Mouse (Mus musculus) liver, embryonic 12.5 days (tissue): Measurements from ENCODE around the gene Cemip2. TPM values are rescaled to one million over a fixed set of nuclear protein-coding genes. Genes with fewer than 3 reads are reported as not detected.
A peak's percentile ranks its signal among the peaks of the same experiment; 100 is the strongest.

Experiments
- ATAC-seq: fragments of 200-750 bp; cut with Nextera tagmentation; 2 replicates; pipeline ENCODE4 v1.8.0; 2017; ENCODE audit warnings: moderate number of reproducible peaks, mild to moderate bottlenecking, moderate library complexity
- H3K27ac ChIP-seq: fragments of 300-500 bp; sonication (generic); 2 replicates; pipeline ENCODE4 v1.5.1; 2016; ENCODE audit warnings: mild to moderate bottlenecking
- H3K27me3 ChIP-seq: fragments of 300-500 bp; sonication (generic); replicated peaks from 2 replicates; pipeline ENCODE4 v1.6.1; 2016; ENCODE audit warnings: mild to moderate bottlenecking, moderate library complexity
- H3K36me3 ChIP-seq: fragments of 300-500 bp; sonication (generic); 2 replicates; pipeline ENCODE4 v1.6.1; 2016; ENCODE audit warnings: mild to moderate bottlenecking, moderate library complexity
- H3K4me1 ChIP-seq: fragments of 300-500 bp; sonication (generic); 2 replicates; pipeline ENCODE4 v1.6.1; 2016
- H3K4me2 ChIP-seq: fragments of 300-500 bp; sonication (generic); 2 replicates; pipeline ENCODE4 v1.6.1; 2016; ENCODE audit warnings: mild to moderate bottlenecking, moderate library complexity
- H3K4me3 ChIP-seq: fragments of 300-500 bp; sonication (generic); 2 replicates; pipeline ENCODE4 v1.5.1; 2016; ENCODE audit warnings: mild to moderate bottlenecking, moderate library complexity
- H3K9ac ChIP-seq: fragments of 300-500 bp; sonication (generic); 2 replicates; pipeline ENCODE4 v1.6.1; 2016; ENCODE audit warnings: mild to moderate bottlenecking, moderate library complexity
- H3K9me3 ChIP-seq: fragments of 300-500 bp; sonication (generic); replicated peaks from 2 replicates; pipeline ENCODE4 v1.6.1; 2016; ENCODE audit warnings: mild to moderate bottlenecking, moderate library complexity
- WGBS: fragments of 180-500 bp; shearing (Covaris S2); methylation state at CpG from one replicate; pipeline ENCODE4 v1.1.7; 2016; ENCODE audit not compliant: insufficient replicate concordance; 5-methylcytosine and 5-hydroxymethylcytosine counted together
- polyA plus RNA-seq: library from polyadenylated mRNA; unstranded; fragments of >200 nt; fragmentation: Nextera tagmentation; extraction: Ambion mirVana; gene quantifications from 2 replicates; pipeline ENCODE4 v1.2.1, GENCODE M21; 2016

Cemip2 gene
- polyA plus RNA-seq, 1 experiment from 2014 or later: 13.7 TPM

DNA sequence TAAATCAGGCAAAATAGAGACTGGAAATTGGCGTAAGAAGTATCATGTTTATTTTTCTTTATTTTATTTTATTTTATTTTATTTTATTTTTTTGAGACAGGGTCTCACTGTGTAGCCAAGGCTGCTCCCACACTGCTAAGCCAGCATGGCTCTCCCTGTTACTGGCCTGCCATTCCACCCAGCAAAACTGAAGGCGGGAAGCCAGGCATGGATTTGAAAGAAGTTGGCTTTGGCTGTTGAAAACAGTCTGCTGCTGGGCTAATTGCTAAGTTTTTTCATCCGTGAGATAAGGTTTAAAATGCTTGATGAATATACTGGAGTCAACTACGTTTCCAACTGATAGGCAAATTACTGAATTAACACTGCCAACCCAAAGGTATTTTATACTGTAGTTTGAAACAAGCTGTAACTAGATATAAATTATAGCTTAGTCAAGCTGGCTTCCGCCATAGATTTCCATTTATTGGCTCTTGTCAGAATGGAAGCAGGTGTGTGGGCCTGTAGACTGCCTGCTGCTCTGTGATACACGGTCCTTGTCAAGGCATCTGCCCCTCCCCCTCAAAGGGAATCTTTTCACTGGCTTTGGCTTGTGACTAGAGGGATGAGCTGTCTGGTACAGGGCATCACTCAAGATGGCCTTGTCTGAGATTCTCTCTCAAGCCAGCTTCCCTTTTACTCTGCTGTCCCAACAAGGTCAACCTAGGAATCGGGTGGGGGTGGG, 3.1 kb downstream of the Cemip2 start:
- ATAC-seq: no peak
- Histone ChIP-seq H3K9me3 (no peaks in the 10 kb centered on the region), H3K27me3 (peaks cover 17% of the 10 kb centered on the region), H3K36me3 (no peaks in the 10 kb centered on the region), H3K9ac (no peak overlapping the region), H3K4me2 (peak overlapping the region; percentile 3; the same call in 1 of the 2 replicates), H3K27ac (no peak overlapping the region), H3K4me1 (peaks cover 40% of the 10 kb centered on the region), H3K4me3 (no peak overlapping the region)
- 58% methylated on average over 7 of the region's 7 CpGs for WGBS

DNA sequence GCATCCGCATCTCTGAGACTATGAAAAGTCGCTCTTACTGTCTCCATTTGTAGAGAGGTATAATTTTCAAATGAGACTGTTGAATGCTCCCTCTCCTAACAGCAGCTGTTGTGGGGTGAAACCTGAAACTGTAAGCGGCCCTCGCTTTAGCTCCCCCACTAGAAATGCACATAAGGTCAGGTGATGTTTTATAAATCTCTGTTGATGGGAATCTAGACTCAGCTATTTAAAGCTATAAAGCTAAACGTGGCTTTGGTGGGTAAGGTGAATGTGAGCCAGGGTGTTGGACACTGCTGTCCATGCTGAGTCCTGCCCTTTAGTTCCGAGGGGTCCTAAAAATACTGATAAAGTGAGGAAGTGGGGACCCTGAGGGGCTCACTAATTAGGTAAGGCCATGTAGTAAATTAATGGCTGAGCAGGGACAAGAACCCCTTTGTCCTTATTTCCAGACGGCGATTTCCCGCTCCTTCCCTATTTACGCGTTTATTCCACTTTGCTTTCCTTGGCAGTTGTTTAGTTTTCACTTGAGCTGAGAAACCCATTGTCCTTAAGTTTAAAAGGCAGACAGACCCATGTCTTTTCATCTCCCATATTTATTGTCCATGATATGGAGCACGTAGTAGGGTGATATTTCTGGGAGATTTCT, 3.8 kb downstream of the Cemip2 start:
- H3K4me1 ChIP-seq: peaks cover 40% of the 10 kb centered on the region
- 0 out of 2 replicates have a peak overlapping the region, but pooled peaks have one; percentile 3 for H3K4me2 ChIP-seq
- no peak overlapping the region for H3K27ac ChIP-seq
- H3K9ac ChIP-seq: no peak overlapping the region
- WGBS: 75% methylated on average over 12 of the region's 12 CpGs
- ATAC-seq: no peak
- H3K36me3 ChIP-seq: no peaks in the 10 kb centered on the region
- no peaks in the 10 kb centered on the region for H3K9me3 ChIP-seq
- H3K27me3 ChIP-seq: peaks cover 17% of the 10 kb centered on the region
- no peak overlapping the region for H3K4me3 ChIP-seq

DNA sequence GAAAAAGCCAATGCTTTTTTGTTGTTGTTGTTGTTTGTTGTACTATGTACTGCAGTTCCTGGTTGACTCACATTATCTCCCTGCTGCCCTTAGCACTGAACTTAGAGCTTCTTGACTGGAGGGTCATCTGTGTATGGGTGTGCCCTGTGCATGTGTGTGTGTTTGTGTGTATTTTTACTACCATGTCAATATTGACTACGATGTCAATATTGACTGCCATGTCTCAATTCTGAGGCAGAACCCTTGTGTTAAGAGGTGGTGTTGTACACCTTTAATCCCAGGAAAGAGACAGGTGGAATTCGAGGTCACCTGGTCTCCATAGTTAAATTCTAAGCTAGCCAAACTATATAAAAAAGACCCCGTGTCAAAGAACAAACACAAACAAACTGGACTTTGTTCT, 5.6 kb downstream of the Cemip2 start:
- 0 out of 2 replicates have a peak, but pooled peaks have one; percentile 16 for ATAC-seq
- no peaks in the 10 kb centered on the region for H3K36me3 ChIP-seq
- no peak overlapping the region for H3K9ac ChIP-seq
- no peak overlapping the region for H3K4me2 ChIP-seq
- WGBS: 59% methylated on average over 3 of the region's 3 CpGs
- no peak overlapping the region for H3K27ac ChIP-seq
- H3K4me3 ChIP-seq: no peak overlapping the region
- H3K27me3 ChIP-seq: peaks cover 16% of the 10 kb centered on the region
- no peaks in the 10 kb centered on the region for H3K9me3 ChIP-seq
- H3K4me1 ChIP-seq: peaks cover 30% of the 10 kb centered on the region

DNA sequence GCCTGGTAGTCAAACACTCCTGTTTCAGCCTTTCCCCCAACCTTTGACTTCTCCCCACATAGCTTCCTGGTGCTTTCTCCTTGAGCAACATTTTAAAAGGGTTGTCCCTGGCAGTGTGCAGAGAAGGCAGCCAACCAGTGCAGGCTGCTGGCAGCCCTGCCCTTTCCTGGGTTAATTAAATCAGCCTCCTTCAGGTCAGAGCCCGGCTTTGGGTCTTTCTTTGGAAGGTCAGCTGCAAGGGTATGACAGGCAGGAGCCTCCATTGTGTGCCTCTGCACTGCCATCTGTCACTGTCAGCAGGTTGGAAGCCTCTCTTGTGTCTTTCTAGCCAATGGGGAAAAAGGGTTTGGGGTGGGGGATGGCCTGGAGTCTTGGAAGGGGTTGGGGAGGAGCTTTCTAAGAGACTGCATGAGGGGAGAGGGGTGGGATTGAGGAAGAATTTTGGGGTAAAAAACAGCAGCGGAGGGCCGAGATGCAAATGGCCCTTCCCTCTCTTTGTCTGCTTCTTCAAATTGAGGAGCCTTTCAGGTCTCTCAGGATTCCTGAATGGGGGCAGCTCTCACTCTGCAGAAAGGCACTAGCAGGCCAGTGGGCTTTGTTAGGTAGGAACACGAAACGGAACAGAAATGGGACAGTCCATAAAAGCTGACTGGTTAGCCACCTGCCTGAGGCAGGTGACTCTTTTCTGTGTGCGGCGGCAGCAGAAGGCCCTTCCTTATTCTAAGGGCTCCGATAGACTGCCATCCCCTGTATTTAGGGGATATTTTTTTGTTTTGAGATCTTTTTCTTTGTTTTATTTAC, 6.4 kb downstream of the Cemip2 start:
- Histone ChIP-seq H3K4me3 (no peak overlapping the region), H3K9me3 (no peaks in the 10 kb centered on the region), H3K4me2 (no peak overlapping the region; the same call in 1 of the 2 replicates), H3K36me3 (no peaks in the 10 kb centered on the region), H3K27me3 (peaks cover 8% of the 10 kb centered on the region), H3K4me1 (peaks cover 22% of the 10 kb centered on the region), H3K27ac (no peak overlapping the region), H3K9ac (no peak overlapping the region)
- no peak for ATAC-seq
- 38% methylated on average over 8 of the region's 8 CpGs for WGBS

DNA sequence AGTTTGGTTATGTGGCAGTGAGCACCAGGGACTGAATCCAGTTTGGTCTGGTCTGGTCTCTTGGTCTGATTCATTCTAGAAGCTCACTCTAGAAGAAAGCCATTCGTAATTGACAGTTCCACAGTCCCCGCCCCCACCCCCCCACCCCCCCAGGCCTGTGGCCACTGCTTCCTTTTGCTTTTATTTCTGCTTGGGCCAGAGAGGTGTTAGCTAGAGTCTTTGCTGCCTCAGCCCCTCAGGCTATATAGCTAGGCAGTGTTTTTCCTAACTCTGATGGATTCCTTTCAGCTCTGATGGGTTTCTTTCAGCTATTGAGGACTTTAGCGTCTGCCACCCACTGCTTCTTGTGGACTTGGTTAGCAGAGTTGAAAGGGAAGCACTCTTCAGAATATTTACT, 7.0 kb downstream of the Cemip2 start:
- peaks cover 2% of the 10 kb centered on the region for H3K27me3 ChIP-seq
- no peak overlapping the region for H3K4me3 ChIP-seq
- H3K4me2 ChIP-seq: no peak overlapping the region
- 33% methylated on average over 3 of the region's 3 CpGs for whole genome bisulfite sequencing
- peaks cover 21% of the 10 kb centered on the region for H3K4me1 ChIP-seq
- ATAC-seq: no peak
- no peak overlapping the region for H3K27ac ChIP-seq
- H3K9me3 ChIP-seq: no peaks in the 10 kb centered on the region
- H3K36me3 ChIP-seq: no peaks in the 10 kb centered on the region
- H3K9ac ChIP-seq: no peak overlapping the region

DNA sequence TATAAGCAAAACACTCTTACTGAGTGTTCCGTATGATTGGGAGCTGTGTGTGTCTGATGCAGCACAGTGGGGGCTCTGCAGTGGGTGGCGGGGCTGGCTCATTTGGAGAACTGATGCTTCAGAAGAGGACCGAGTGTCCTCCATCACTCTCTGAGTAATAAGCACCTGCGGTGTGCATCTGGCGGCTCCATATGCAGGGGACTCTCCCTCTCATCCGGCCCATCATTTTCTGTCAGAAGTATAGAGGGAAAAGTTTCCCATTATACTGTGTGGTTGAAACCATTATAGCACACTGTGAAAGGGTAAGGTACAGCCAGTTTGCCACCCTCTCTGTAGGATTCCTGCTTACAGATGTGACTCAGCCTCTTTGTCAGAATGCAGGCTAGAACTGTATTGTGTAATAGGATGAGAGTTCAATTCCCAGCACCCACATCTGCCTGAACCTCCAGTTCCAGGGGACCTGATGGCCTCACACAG, 8.9 kb downstream of the Cemip2 start:
- H3K4me2 ChIP-seq: no peak overlapping the region
- WGBS: 82% methylated on average over 6 of the region's 6 CpGs
- no peak overlapping the region for H3K27ac ChIP-seq
- no peaks in the 10 kb centered on the region for H3K27me3 ChIP-seq
- H3K36me3 ChIP-seq: no peaks in the 10 kb centered on the region
- ATAC-seq: no peak
- no peaks in the 10 kb centered on the region for H3K9me3 ChIP-seq
- H3K9ac ChIP-seq: no peak overlapping the region
- H3K4me1 ChIP-seq: peaks cover 21% of the 10 kb centered on the region
- no peak overlapping the region for H3K4me3 ChIP-seq

DNA sequence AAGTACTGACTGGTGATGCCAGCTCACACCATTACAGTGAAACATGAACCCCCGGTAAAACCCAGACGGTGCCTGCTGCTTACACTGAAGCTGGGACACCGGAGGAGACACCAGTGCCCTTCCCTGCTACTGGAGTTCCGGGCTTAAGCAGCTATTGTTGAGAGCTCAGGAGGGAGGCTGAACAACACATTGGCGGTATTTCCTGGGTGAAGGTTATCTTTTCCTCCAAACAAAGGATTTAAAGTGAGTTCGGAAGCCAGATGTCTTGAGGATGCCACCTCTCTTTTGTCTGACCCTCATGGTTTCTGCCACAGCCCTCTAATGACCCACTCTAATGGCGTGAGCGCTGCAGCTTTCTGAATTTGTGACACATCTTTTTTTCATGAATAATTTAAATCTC, 10.9 kb downstream of the Cemip2 start:
- Histone ChIP-seq H3K4me3 (no peak overlapping the region), H3K9me3 (no peaks in the 10 kb centered on the region), H3K9ac (no peak overlapping the region), H3K4me2 (no peak overlapping the region), H3K27ac (no peak overlapping the region), H3K36me3 (peaks cover 6% of the 10 kb centered on the region; the same call in 1 of the 2 replicates), H3K27me3 (no peaks in the 10 kb centered on the region), H3K4me1 (peaks cover 13% of the 10 kb centered on the region)
- WGBS: 64% methylated on average over 8 of the region's 8 CpGs
- no peak for ATAC-seq

DNA sequence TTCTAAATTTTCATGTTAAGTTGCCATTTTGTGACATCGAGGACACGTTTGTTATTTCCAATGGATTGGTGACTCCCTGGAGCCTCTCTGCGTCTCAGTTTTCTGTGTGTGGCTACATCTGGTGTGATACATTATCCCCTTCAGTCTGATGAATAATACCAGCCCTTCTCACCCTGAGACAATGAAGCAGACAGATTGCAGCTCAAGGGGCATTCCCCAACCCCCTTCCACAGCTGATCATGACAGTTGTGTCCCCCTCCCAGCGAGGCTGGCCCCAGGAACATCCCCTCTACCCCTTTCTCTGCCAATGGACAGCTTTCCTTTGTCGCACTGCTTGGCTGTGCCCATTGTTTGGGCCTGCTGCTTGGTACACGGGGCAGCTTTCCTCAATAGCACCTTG, 11.5 kb downstream of the Cemip2 start:
- Histone ChIP-seq H3K27ac (no peak overlapping the region), H3K9me3 (no peaks in the 10 kb centered on the region), H3K9ac (no peak overlapping the region), H3K27me3 (no peaks in the 10 kb centered on the region), H3K4me2 (no peak overlapping the region), H3K4me1 (peaks cover 6% of the 10 kb centered on the region), H3K36me3 (peaks cover 6% of the 10 kb centered on the region; the same call in 1 of the 2 replicates), H3K4me3 (no peak overlapping the region)
- 71% methylated on average over 6 of the region's 6 CpGs for WGBS
- no peak for ATAC-seq

DNA sequence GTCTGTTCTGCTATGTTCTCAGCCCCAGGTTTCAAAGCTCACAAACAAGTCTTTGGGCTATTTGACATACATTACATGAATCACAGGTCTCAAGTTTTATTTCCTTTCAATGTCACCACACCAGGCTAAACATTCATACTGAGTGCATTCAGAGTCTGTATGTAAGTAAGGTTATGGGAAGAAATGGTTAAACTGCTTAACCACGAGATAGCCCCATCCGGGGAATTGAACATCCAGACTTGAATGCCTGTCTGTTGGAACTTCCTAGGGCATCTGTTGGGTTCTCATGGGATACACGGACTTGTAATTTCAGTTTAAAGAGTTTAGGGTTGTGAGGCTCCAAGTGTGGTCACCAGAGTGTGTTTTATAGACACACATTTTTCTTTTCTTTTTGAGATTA, 13.2 kb downstream of the Cemip2 start:
- Histone ChIP-seq H3K9ac (no peak overlapping the region), H3K4me2 (no peak overlapping the region), H3K4me3 (no peak overlapping the region), H3K36me3 (peaks cover 6% of the 10 kb centered on the region; the same call in 1 of the 2 replicates), H3K27me3 (no peaks in the 10 kb centered on the region), H3K9me3 (no peaks in the 10 kb centered on the region), H3K27ac (no peak overlapping the region), H3K4me1 (no peaks in the 10 kb centered on the region)
- WGBS: 68% methylated on average over 3 of the region's 3 CpGs
- ATAC-seq: no peak

DNA sequence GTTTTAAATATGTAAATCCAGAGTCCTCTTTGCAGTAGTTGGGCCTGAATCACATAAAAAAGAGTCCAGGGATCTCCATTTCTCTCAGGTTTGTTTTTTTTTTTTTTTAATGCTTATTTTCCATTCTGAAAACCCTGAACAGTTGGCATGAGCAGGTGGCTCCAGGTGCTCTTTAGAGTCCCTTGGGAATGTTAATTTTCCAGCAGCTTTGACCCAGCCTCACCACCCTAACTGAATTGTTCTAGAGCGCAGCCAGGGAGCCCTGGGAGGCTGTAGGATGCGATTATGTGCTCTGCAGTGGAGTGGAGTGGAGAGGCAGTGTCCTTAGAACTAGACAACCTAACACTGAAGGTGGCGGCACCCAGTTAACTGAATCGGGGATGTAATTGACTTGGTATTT, 13.7 kb downstream of the Cemip2 start:
- no peak overlapping the region for H3K27ac ChIP-seq
- H3K4me3 ChIP-seq: no peak overlapping the region
- peaks cover 6% of the 10 kb centered on the region; the same call in 1 of the 2 replicates for H3K36me3 ChIP-seq
- WGBS: 85% methylated on average over 4 of the region's 4 CpGs
- no peak overlapping the region for H3K9ac ChIP-seq
- no peaks in the 10 kb centered on the region for H3K27me3 ChIP-seq
- no peaks in the 10 kb centered on the region for H3K4me1 ChIP-seq
- H3K9me3 ChIP-seq: no peaks in the 10 kb centered on the region
- H3K4me2 ChIP-seq: no peak overlapping the region
- ATAC-seq: no peak

DNA sequence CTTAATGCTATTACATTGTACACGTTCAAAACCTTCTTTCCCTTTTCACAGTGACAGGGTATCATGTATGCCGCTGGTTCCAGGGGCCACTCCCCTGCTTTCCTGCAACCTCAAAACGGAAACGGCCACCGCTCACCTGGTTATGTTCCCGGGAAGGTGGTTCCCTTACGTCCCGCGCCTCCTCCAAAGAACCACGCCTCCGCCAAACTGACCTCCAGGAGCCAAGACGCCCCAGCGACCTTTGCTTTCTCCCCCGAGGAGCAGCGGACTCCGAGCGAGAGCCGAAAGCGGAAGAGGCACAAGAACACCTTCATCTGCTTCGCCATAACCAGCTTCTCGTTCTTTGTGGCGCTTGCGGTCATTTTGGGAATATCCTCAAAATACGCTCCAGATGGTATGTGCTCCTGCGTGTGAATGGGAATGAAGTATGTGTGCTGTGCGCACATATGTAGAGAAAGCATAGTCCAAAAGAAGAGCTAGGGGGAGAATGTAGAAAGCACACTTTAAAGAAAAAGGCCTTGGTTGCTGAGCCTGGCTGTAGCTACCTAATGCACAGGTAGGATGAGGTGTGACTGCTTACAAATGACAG, 14.5 kb downstream of the Cemip2 start:
- Histone ChIP-seq H3K4me1 (no peaks in the 10 kb centered on the region), H3K27ac (no peak overlapping the region), H3K4me2 (no peak overlapping the region), H3K9me3 (no peaks in the 10 kb centered on the region), H3K27me3 (no peaks in the 10 kb centered on the region), H3K36me3 (peaks cover 12% of the 10 kb centered on the region), H3K4me3 (no peak overlapping the region), H3K9ac (no peak overlapping the region)
- WGBS: 89% methylated on average over 26 of the region's 26 CpGs
- ATAC-seq: no peak
